Mouse (Mus musculus) kidney, embryonic 14.5 days (tissue): ENCODE measurements around the gene Dtx1. TPM values are rescaled to one million over a fixed set of nuclear protein-coding genes. Genes with fewer than 3 reads are reported as not detected.

ENCODE experiments used
- polyA plus RNA-seq: library from polyadenylated mRNA; unstranded; fragments of >200 nt; fragmentation: Nextera tagmentation; extraction: Ambion mirVana; gene quantifications from 2 replicates; pipeline ENCODE4 v1.2.1, GENCODE M21; 2014

Gene Dtx1
- polyA plus RNA-seq, 1 experiment from 2014 or later, result 7.3 TPM

Other genes starting within 250 kb of the Dtx1 start
- gene Sdsl, start 239.1 kb downstream of the Dtx1 start, polyA plus RNA-seq, result 10.5 and 12.5 TPM in 2 replicates
- not detected in 2 replicates for gene Sds, start 235.4 kb downstream of the Dtx1 start, polyA plus RNA-seq
- 41.5 and 44.5 TPM in 2 replicates for gene Plbd2, start 208.3 kb downstream of the Dtx1 start, polyA plus RNA-seq
- 4.5 and 6.0 TPM in 2 replicates for gene Slc8b1, start 200.8 kb downstream of the Dtx1 start, polyA plus RNA-seq
- 33.8 and 37.3 TPM in 2 replicates for gene Tpcn1, start 123.3 kb downstream of the Dtx1 start, polyA plus RNA-seq
- 0.57 and 1.4 TPM in 2 replicates for gene Iqcd, start 122.9 kb downstream of the Dtx1 start, polyA plus RNA-seq
- 10.4 and 11.1 TPM in 2 replicates for gene Rita1, start 99.3 kb downstream of the Dtx1 start, polyA plus RNA-seq
- 22.3 and 37.7 TPM in 2 replicates for gene Ddx54, start 99.2 kb downstream of the Dtx1 start, polyA plus RNA-seq
- gene Cfap73, start 77.7 kb downstream of the Dtx1 start, polyA plus RNA-seq, result not detected in 2 replicates
- gene Rasal1, start 63.1 kb downstream of the Dtx1 start, polyA plus RNA-seq, result 0.23 and 0.31 TPM in 2 replicates
- 0.19 and 0.37 TPM in 2 replicates for gene Oas2, start 37.9 kb upstream of the Dtx1 start, polyA plus RNA-seq
- gene Oas3, start 65.7 kb upstream of the Dtx1 start, polyA plus RNA-seq, result not detected in 2 replicates
- not detected in 2 replicates for gene Oas1e, start 83.6 kb upstream of the Dtx1 start, polyA plus RNA-seq
- gene Oas1c, start 100.6 kb upstream of the Dtx1 start, polyA plus RNA-seq, result 0.30 and 0.63 TPM in 2 replicates
- not detected in 2 replicates for gene Oas1f, start 135.4 kb upstream of the Dtx1 start, polyA plus RNA-seq
- gene Oas1h, start 149.5 kb upstream of the Dtx1 start, polyA plus RNA-seq, result not detected in 2 replicates
- 0.10 and 0.45 TPM in 2 replicates for gene Oas1g, start 175.7 kb upstream of the Dtx1 start, polyA plus RNA-seq
- 1.8 and 2.2 TPM in 2 replicates for gene Oas1a, start 195.6 kb upstream of the Dtx1 start, polyA plus RNA-seq
- gene Oas1d, start 202.6 kb upstream of the Dtx1 start, polyA plus RNA-seq, result not detected in 2 replicates